Mouse (Mus musculus): ENCODE measurements around the gene Napa. TPM values are rescaled to one million over a fixed set of nuclear protein-coding genes. Genes with fewer than 3 reads are reported as not detected.

Napa gene
- total RNA-seq (2021): 100 to 1,000 TPM; 269 to 280 TPM
- long read RNA-seq, experiment 1, transcript Napa-201 (11 exons, 2,517 nt): major isoform, 320 of 378 reads
- long read RNA-seq, experiment 1, partial matches to known transcripts: 16 of 378 reads
- long read RNA-seq, experiment 1, other reads (novel, unspliced or antisense): 39 of 378 reads
- long read RNA-seq, experiment 2, transcript Napa-201 (11 exons, 2,517 nt): major isoform, 215 of 273 reads
- long read RNA-seq, experiment 2, partial matches to known transcripts: 12 of 273 reads
- long read RNA-seq, experiment 2, other reads (novel, unspliced or antisense): 43 of 273 reads

DNA sequence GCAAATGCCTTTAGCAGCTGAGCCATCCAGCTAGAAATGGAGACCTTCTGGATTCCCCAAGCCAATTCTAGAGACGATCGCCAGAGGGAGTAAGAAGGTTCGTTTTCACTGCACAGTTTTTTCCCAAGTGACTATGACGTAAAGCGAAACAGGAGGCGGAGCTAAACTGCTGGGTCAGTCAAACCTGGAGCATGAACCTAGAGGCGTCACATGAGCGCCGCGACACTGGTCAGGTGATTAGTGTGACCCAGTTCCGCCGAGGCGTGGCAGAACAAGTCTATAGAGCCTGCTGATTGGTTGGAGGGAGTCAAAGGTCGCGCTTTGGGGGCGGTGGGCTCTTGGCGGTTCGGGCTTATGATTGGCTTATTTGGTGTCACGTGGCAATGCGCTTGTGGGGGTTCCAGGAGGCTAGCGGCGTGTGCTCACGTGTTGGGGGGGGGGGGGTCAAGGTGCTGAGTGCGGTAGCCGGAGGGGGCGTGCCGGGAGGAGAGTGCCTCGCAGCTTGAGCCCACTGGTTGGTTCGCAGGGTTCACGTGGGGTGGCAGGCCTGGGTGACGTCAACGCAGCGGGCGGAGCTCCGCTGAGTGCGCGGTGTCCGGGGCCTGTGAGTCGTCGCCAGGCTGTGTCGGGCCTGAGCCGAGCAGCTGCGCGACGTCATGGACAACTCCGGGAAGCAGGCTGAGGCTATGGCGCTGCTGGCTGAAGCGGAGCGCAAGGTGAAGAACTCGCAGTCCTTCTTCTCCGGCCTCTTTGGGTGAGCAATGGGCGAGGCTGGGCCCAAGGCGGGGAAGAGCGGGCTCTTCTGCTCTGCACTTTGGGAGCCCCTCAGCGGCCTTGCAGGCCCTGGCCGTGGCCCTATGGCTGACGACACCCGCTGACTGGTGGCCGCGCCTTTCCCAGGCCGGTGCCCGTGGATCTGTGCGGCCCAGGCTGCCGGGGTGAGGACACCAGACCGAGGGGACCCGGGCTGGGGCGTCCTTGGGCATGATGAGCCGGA is at the start of gene Napa:
Gene Napa (plus strand): TSS at position 438 of the 997 bp plus-strand sequence.
- TF ChIP-seq CTCF (IDR thresholded peaks at IDR 0.05): peak; percentile 87
- peak within 1 kb of the TSS; percentile 97 for H3K4me3 ChIP-seq
- peak within 1 kb of the TSS; percentile 90 for H3K27ac ChIP-seq
- intact Hi-C loops (cut with DNase I): loop anchor here (2.0 to 10.0 kb wide), 2 partner anchors 20 to 166 kb away; partner anchors contain the start of gene Kptn
- peak; percentile 97 to 99 for DNase-seq (ENCODE audit: extremely low spot score in 1 of 2, low spot score in 2 of 2)

DNA sequence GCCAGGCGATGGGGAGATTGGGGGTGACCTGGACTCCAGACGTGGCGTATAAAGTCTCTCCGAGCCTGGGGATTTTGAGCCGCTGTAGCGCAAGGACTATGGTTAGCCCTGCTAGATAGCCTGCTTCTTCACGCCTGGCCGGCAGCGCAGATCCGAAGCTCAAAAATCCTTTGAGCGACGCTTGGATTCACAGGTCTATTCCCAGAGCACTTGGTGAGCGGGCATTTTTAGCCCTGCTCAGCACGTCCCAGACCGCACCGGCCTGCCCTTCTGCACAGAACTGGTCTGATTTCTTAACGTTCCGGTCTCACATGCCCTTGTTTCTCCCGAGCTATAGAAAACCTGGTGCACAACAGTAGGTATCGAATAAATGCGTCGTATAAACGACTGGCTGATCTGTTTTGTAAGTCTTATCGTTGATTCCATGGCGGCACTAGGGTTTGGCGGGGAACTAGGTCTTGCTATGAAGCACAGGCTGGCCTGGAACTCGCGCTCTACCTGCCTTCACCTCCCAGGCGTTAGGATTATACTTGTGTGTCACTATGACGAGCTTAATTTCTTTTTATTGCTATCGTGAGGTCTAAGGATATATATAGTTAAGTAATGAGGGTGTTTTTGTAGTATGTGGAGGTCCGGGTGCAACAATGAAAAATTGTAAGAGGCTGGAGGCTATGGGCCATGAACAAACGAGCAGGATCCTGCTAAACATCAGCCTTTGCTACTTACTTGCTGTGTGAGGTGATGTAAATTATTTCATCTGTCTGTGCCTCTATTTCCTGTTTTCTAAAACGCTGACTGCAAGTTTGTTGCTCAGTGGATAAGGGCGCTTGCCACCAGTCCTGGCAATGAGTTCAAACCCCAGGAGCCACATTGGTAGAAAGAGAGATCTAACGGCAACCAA is 49.3 kb upstream of the Napa start:
- intact Hi-C loops (cut with DNase I): loop anchor here (10.0 kb wide), 1 partner anchor 966 kb away; no protein-coding TSS in a partner anchor
- peak overlapping the region; percentile 84 for H3K27ac ChIP-seq
- no peak for DNase-seq (ENCODE audit: extremely low spot score in 1 of 2, low spot score in 2 of 2)
- no peak for TF ChIP-seq CTCF (IDR thresholded peaks at IDR 0.05)
- H3K4me3 ChIP-seq: peak overlapping the region; percentile 91

DNA sequence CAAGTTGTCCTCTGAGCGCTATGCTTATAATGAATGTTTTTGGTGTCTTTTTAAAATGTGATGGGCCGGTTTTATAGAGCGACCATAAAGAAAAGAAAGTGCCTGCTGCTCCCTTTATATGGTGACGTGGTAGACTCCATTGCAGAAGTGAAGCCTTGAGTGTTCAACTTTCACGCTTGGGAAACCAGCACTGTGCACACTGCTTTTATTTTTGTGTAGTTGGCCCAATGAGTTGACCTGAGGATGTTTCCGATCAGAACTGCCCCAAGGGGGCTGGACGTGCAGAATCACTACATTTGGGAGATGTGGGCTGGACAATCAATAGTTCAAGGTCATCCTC is 48.7 kb upstream of the Napa start:
- Histone ChIP-seq H3K4me3 (peak overlapping the region; percentile 91), H3K27ac (no peak overlapping the region)
- intact Hi-C loops (cut with DNase I): loop anchor here (10.0 kb wide), 1 partner anchor 965 kb away; no protein-coding TSS in a partner anchor
- DNase-seq (ENCODE audit: extremely low spot score in 1 of 2, low spot score in 2 of 2): no peak
- no peak for TF ChIP-seq CTCF (IDR thresholded peaks at IDR 0.05)

DNA sequence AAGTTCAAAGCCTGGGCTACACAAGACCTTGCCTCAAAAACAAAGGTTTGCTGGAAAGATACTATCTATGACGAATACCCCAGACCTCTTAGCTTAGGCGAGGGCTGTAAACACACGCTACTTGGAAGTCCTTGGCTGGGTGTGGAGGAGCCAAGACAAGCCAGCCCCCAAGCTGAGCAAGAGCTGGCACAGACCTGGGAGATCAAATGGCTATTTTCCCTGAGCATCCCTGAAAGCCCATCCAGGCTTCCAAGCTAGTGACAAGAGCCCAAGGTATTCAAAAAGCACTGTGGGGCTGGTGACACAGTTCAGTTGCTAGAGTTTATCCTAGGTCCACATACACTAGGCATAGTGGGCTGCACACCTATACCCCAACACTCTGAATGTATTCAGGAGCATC is 47.7 kb upstream of the Napa start:
- H3K27ac ChIP-seq: no peak overlapping the region
- TF ChIP-seq CTCF (IDR thresholded peaks at IDR 0.05): no peak
- intact Hi-C loops (cut with DNase I): no loop called here
- no peak overlapping the region; the same call in 1 of the 2 replicates for H3K4me3 ChIP-seq
- no peak for DNase-seq (ENCODE audit: extremely low spot score in 1 of 2, low spot score in 2 of 2)

DNA sequence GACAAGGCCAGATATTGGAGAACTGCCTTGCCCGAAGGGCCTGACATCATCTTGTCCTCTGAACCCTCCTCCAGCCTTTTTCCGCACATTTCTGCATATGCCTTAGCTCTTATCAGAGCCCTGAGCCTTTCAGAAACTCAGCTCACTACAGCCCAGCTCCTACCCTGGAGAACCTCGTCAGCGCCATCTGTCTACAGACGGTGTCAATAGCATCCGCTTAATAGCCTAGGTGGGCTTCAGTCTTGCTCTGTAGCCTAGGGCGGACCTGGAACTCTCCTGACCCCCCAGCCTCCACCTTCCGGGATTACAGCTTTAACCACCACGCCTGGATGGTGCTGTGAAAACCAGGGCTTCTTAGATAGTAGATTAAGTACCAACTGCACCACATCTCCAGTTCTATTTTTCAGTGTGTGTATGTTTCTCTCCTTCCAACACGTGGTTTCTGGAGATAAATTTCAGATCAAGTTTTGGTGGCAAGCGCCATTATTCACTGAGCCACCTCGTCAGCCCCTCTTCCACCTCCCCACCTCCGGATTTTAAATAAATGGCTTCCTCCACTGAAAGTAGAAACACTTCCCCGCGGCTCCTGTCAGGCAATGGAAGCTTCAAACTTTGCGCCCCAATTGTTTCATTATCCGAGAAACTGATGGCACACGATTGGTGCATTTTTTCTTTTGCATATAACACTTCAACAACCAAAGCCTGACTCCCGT is 46.2 kb upstream of the Napa start:
- intact Hi-C loops (cut with DNase I): loop anchor here (1.0 kb wide), 1 partner anchor 69 kb away; no protein-coding TSS in a partner anchor
- DNase-seq (ENCODE audit: extremely low spot score in 1 of 2, low spot score in 2 of 2): peak; percentile 75 to 77
- TF ChIP-seq CTCF (IDR thresholded peaks at IDR 0.05): peak; percentile 93
- peak overlapping the region; percentile 51 for H3K4me3 ChIP-seq
- H3K27ac ChIP-seq: peak overlapping the region; percentile 48

DNA sequence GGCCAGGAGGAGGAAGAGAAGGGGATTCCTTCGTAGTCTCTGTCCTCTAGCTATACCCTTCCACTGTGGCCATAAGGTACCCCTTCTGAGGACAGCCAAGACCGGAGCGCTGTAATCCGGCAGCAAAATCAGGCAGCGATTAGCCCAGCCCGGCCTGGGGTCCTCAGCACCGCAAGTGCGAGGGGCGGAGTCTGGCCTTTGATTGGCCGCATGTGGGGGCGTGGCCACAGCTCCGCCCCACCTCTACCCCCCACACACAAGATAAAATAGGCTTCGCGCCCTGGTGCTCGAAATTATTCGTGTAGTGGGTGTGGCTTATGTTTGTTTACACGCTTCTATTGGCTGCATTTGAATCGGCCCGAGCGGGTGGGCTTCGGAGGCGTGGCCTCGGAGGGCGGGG is 45.6 kb upstream of the Napa start:
- DNase-seq (ENCODE audit: extremely low spot score in 1 of 2, low spot score in 2 of 2): peak; percentile 82 to 90
- TF ChIP-seq CTCF (IDR thresholded peaks at IDR 0.05): no peak
- intact Hi-C loops (cut with DNase I): loop anchor here (1.0 kb wide), 1 partner anchor 69 kb away; no protein-coding TSS in a partner anchor
- peak overlapping the region; percentile 51 for H3K4me3 ChIP-seq
- peak overlapping the region; percentile 48 for H3K27ac ChIP-seq

DNA sequence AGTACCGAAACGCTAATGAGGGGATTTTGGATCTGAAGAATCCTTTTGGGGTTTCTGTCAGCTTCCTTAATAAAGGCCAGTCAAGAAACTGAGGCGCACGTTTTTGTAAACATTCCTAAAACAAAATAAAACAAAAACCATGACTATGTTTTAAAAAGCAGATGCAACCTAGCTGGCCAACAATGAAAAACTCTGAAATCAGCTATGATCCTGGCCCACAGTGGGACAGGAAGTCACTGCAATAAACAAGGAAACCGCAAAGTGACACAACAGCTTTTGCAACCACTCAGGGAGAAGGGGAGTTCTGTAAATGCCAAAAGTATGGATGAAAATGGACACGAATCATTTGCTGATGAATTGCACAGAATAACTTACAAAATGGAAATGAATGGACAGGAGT is 45.2 kb upstream of the Napa start:
- intact Hi-C loops (cut with DNase I): no loop called here
- Histone ChIP-seq H3K27ac (no peak overlapping the region), H3K4me3 (peak overlapping the region; percentile 51)
- no peak for TF ChIP-seq CTCF (IDR thresholded peaks at IDR 0.05)
- DNase-seq (ENCODE audit: extremely low spot score in 1 of 2, low spot score in 2 of 2): no peak

DNA sequence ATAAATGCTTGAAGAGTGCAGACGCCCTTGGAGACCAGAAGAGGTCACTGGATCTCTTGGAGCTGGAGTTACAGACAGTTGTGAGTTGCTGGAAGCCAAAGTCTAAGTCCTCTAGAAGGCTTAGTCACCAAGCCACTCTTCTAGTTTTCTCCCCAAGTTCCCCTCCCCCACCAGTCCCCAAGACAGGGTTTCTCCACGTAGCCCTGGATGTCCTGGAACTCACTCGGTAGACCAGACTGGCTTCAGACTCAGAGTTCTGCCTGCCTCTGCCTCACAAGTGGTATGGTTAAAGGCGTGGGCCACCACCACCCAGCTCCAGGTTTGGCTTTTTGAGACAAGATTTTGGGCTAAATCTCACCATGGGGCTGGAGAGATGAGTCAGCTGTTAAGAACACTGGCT is 43.3 kb upstream of the Napa start:
- no peak overlapping the region for H3K4me3 ChIP-seq
- TF ChIP-seq CTCF (IDR thresholded peaks at IDR 0.05): no peak
- H3K27ac ChIP-seq: no peak overlapping the region
- DNase-seq (ENCODE audit: extremely low spot score in 1 of 2, low spot score in 2 of 2): no peak
- intact Hi-C loops (cut with DNase I): no loop called here

DNA sequence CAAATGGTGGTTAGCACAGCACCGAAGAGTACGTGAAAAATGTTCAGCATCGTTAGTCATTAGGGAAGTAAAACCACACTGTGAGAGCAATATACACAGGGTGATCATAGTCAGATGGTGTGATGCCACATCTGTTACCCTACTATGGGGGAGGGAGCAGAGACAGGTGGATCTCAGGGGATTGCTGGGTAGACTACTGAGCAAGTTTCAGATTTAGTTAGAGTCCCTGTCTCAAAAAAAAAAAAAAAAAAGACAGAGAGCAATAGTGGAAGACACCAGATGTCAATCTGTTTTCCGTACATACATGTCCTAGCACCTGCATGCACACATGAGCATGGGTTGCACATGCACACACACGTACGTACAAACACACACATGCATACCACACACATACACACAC is 42.6 kb upstream of the Napa start:
- intact Hi-C loops (cut with DNase I): loop anchor here (2.0 kb wide), 1 partner anchor 99 kb away; no protein-coding TSS in a partner anchor
- no peak for DNase-seq (ENCODE audit: extremely low spot score in 1 of 2, low spot score in 2 of 2)
- Histone ChIP-seq H3K4me3 (no peak overlapping the region), H3K27ac (no peak overlapping the region)
- no peak for TF ChIP-seq CTCF (IDR thresholded peaks at IDR 0.05)

DNA sequence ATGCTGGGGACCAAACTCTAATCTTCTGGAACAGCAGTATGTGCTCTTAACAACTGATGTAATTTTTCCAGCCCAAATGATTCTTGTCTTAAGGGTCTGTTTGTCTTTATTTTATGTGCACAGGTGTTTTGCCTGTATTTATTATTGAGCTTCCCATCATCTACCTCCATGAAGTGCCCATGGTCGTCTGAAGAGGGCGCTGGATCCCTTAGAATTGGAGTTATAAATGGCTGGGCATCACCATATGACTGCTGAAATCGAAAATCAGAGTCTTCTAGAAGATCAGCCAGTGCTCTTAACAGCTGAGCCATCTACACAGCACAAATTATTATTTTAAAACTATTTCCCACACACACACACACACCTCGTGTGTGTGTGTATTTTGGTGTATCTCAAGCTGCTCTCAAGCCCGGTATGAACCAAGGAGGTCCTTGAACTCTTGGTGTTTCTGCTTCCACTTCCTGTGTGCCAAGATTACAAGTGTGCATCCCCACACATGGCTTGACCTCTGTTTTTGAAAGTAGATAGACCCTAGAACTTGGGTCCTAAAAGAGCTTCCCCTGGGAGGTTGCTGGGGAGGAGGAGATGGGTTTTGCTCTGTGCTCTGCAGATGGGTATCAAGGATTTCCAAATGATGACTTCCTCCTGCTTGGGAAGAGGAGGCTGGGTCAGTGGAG is 41.7 kb upstream of the Napa start:
- DNase-seq (ENCODE audit: extremely low spot score in 1 of 2, low spot score in 2 of 2): peak in 1 of 2 experiments; percentile 41
- Histone ChIP-seq H3K4me3 (no peak overlapping the region), H3K27ac (no peak overlapping the region)
- TF ChIP-seq CTCF (IDR thresholded peaks at IDR 0.05): peak; percentile 60
- intact Hi-C loops (cut with DNase I): loop anchor here (2.0 kb wide), 1 partner anchor 98 kb away; no protein-coding TSS in a partner anchor

Measured in left cerebral cortex, adult 2 months (tissue).